Mouse (Mus musculus): Measurements from ENCODE around the gene Polh.

Gene Polh

GRCm38 (mm10) chr17:46132058-46132718 lies 70.3 kb downstream of the Polh start:
- DNase-seq (ENCODE audit: low read depth) = peak; percentile 72

GRCm38 (mm10) chr17:46129741-46130498 lies 72.5 kb downstream of the Polh start:
- no peak for DNase-seq (ENCODE audit: low read depth)

GRCm38 (mm10) chr17:46127814-46128493 lies 74.5 kb downstream of the Polh start:
- DNase-seq (ENCODE audit: low read depth) = no peak

GRCm38 (mm10) chr17:46126608-46127007 lies 75.8 kb downstream of the Polh start:
- no peak for DNase-seq (ENCODE audit: low read depth)

DNA sequence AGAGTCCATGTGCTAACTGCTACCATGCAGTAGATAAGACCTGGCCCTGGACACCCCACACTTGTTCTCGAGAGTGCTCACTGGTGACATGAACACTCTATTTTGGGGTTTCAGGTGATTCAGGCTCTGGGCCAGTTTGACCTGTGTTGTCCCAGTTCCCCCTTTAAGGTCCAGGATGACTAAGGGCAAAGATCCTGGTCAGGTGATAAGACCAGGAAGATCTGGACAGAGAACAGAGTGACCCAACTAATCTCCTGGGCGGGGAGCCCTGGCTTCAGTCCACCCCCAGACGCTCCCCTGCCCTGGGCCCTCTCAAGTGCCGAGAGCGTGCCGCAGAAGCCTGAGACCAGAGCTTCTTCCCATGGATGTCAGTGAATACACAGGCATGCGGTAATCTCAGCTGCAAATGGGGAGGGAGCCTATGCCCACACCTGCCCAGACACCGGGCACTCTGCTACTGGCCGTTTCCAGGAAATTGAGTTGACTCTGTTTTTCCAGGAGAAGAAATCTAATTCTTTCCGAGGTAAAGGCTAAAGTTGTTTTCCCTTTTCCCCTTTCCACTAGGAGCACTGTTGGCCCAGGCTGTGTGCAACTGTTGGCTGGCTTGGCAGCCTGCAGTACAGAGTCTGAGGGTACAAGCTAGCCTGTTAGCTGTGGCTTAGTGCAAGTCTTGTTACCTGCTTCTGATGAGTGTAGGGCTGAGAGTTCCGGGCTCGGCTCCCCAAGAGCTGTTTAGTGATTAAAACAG lies 78.3 kb downstream of the Polh start:
- DNase-seq (ENCODE audit: low read depth) = no peak

GRCm38 (mm10) chr17:46123285-46123684 lies 79.2 kb downstream of the Polh start:
- no peak for DNase-seq (ENCODE audit: low read depth)

DNA sequence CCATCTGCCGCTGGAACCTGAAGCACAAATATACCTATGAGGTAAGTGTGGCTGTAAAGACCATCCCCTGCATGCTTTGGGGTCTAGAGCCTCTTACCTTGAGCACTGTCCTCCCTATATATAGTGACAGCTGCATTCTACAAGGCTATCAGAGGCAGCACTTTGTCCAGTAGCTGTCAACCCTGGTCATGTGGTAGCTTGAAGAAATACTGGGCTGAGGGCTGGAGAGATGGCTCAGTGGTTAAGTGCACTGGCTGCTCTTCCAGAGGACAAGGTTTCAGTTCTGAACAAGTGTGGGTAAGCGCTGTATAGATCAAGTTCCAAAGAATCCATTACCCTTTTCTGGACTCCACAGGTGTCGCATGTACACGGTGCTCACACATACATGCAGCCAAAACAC lies 79.7 kb downstream of the Polh start:
- no peak for DNase-seq (ENCODE audit: low read depth)

Measured in 416B (cell line).